Mouse (Mus musculus): Measurements from ENCODE around the gene Palm.

DNA sequence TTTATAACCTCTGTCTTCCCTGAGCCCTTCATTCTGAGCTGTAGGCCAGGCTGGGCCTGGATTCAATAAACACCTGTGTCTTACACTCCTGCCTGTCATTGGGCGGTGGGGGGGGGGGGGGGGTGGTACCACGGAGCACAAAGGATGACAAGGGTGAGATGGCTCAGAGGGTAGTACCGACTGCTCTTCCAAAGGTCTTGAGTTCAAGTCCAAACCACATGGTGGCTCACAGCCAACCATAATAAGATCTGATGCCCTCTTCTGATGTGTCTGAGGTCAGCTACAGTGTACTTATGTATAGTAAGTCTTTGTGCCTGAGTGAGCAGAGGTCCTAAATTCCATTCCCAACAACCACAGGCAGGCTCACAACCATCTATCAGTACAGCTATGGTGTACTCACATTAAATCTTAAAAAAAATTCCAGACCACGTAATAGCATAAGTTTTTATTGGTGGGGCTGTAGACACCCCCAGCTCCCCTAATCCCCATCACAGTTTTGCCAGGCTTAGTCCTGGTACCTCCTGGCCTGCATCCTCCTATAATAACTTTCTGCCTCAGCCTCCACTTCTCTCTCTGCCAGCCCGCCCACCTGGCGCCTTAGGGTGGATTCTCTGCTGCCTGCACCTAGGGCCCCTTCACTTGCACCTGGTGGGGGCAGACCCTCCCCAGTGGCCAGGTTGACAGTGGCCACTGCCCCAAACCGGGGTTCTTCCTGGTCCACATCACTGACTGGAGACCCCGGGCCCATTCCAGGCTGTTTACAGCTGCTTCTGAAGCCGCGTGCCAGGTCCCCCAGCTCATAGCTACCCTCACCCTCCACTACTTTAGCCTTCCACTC, 71.2 kb downstream of the Palm start:
- TF ChIP-seq CTCF (IDR thresholded peaks at IDR 0.05; ENCODE audit: low read depth), result no peak
- no peak for TF ChIP-seq EP300 (IDR thresholded peaks at IDR 0.05; ENCODE audit: low read depth)
